Mouse (Mus musculus): ENCODE data around the gene Hps4. TPM values are rescaled to one million over a fixed set of nuclear protein-coding genes. Genes with fewer than 3 reads are reported as not detected.

The Hps4 gene
- polyA plus RNA-seq, 1 experiment = 43.5 TPM

DNA sequence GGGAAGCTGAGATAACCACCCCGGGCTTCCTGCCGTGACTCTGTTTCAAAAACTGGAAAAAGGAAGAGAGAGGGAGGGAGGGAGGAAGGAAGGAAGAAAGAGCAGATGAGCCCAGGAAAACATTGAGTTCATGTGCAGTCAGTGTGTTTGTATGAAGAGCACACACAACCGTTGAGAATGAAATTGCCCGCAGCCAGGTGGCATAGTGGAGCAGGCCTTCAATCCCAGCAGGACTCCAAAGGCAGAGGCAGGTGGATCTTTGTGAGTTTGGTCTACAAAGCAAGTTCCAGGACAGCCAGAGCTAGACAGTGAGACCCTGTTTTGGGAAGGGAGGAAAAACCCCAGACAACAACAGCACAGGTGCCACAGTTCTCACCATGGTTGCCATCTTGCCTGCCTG lies 24.5 kb downstream of the Hps4 start:
- H3K36me3 ChIP-seq (ENCODE audit: control insufficient read depth, insufficient read depth, low read length) = peaks cover 2% of the 10 kb centered on the region; the same call in 1 of the 2 replicates
- H3K27me3 ChIP-seq (replicated peaks; ENCODE audit: control insufficient read depth, insufficient read depth, low read length) = no peaks in the 10 kb centered on the region
- H3K27ac ChIP-seq (ENCODE audit: insufficient read depth, low read depth, low read length) = no peak overlapping the region
- WGBS = 88% methylated on average over 4 of the region's 4 CpGs
- no peaks in the 10 kb centered on the region for H3K4me1 ChIP-seq (ENCODE audit: control insufficient read depth, insufficient read depth, low read length)
- H3K4me3 ChIP-seq (ENCODE audit: insufficient read depth, low read depth, low read length) = no peak overlapping the region
- DNase-seq = no peak
- TF ChIP-seq POLR2A (IDR thresholded peaks at IDR 0.05; ENCODE audit: low read depth, low read length) (no peak), CTCF (conservative IDR thresholded peaks at IDR 0.05; ENCODE audit: insufficient read depth, insufficient read length, low read depth, low read length) (no peak)

DNA sequence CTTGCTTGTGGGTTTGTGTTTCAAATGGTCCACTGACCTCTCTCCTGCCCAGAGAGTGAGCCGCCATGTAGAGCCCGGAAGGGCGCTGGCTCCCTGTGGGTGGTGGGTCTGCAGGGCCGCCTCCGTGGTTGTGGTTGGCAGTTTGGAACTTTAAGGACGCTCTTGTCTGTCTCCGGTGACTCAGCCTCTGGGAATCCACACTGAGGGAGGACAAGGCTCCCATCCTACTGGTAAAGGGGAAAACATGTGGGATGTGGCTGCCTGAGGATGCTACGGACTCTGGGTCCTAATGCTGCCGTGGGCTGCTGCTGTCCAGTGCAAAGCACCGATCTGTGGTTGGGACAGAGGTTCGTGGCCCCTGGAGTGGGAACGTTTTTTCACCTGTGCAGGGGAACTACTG lies 25.0 kb downstream of the Hps4 start:
- H3K27ac ChIP-seq (ENCODE audit: insufficient read depth, low read depth, low read length) = no peak overlapping the region
- H3K4me3 ChIP-seq (ENCODE audit: insufficient read depth, low read depth, low read length) = no peak overlapping the region
- H3K36me3 ChIP-seq (ENCODE audit: control insufficient read depth, insufficient read depth, low read length) = peaks cover 2% of the 10 kb centered on the region; the same call in 1 of the 2 replicates
- DNase-seq = no peak
- no peaks in the 10 kb centered on the region for H3K4me1 ChIP-seq (ENCODE audit: control insufficient read depth, insufficient read depth, low read length)
- 85% methylated on average over 12 of the region's 12 CpGs for WGBS
- no peak for TF ChIP-seq CTCF (conservative IDR thresholded peaks at IDR 0.05; ENCODE audit: insufficient read depth, insufficient read length, low read depth, low read length)
- TF ChIP-seq POLR2A (IDR thresholded peaks at IDR 0.05; ENCODE audit: low read depth, low read length) = no peak
- H3K27me3 ChIP-seq (replicated peaks; ENCODE audit: control insufficient read depth, insufficient read depth, low read length) = no peaks in the 10 kb centered on the region

DNA sequence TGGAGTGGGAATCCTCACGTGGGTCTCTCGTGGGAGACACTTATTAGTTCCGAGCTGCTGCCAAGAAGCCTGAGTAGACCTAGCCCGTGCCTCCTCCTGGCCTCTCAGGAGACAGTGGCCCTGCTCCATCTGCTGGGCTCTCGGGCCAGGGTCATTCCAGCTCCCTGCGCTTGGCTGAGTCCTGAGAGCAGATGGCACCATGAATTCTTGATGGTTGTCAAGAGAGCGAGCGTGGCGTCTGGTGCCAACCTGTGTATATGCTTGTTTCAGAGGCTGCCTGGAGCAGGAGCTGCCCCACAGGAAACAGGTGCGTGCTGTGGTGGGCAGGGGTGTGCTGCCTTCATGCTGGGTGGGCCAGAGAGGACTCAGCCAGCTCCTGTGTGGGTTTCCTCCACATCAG lies 25.8 kb downstream of the Hps4 start:
- WGBS = 93% methylated on average over 10 of the region's 10 CpGs
- H3K4me3 ChIP-seq (ENCODE audit: insufficient read depth, low read depth, low read length) = no peak overlapping the region
- no peaks in the 10 kb centered on the region for H3K4me1 ChIP-seq (ENCODE audit: control insufficient read depth, insufficient read depth, low read length)
- no peak overlapping the region for H3K27ac ChIP-seq (ENCODE audit: insufficient read depth, low read depth, low read length)
- DNase-seq = no peak
- peaks cover 2% of the 10 kb centered on the region; the same call in 1 of the 2 replicates for H3K36me3 ChIP-seq (ENCODE audit: control insufficient read depth, insufficient read depth, low read length)
- TF ChIP-seq CTCF (conservative IDR thresholded peaks at IDR 0.05; ENCODE audit: insufficient read depth, insufficient read length, low read depth, low read length) = no peak
- no peak for TF ChIP-seq POLR2A (IDR thresholded peaks at IDR 0.05; ENCODE audit: low read depth, low read length)
- no peaks in the 10 kb centered on the region for H3K27me3 ChIP-seq (replicated peaks; ENCODE audit: control insufficient read depth, insufficient read depth, low read length)

DNA sequence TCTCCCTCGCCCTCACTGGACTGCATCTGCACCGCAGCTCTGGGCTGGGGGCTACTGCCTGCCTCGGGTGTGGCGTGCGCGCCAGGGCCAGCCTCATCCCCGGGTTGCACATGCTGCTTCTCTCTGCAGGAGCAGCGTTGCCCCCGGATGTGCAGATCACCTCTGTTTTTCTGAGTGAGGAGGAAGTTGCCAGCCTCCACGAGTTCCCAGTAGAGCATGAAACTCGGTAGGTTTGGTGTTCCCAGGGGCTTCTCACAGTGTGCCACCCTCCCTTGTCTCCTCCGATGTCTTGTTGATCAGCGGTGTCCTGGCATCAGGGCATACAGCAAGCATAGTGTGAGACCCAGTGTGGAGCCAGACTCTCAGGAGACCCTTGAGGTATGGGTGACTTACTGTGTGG lies 26.4 kb downstream of the Hps4 start:
- Histone ChIP-seq H3K27ac (ENCODE audit: insufficient read depth, low read depth, low read length) (no peak overlapping the region), H3K4me3 (ENCODE audit: insufficient read depth, low read depth, low read length) (no peak overlapping the region), H3K36me3 (ENCODE audit: control insufficient read depth, insufficient read depth, low read length) (peaks cover 2% of the 10 kb centered on the region; the same call in 1 of the 2 replicates), H3K4me1 (ENCODE audit: control insufficient read depth, insufficient read depth, low read length) (no peaks in the 10 kb centered on the region), H3K27me3 (replicated peaks; ENCODE audit: control insufficient read depth, insufficient read depth, low read length) (no peaks in the 10 kb centered on the region)
- DNase-seq = no peak
- 88% methylated on average over 13 of the region's 13 CpGs for WGBS
- TF ChIP-seq POLR2A (IDR thresholded peaks at IDR 0.05; ENCODE audit: low read depth, low read length) (no peak), CTCF (conservative IDR thresholded peaks at IDR 0.05; ENCODE audit: insufficient read depth, insufficient read length, low read depth, low read length) (no peak)

DNA sequence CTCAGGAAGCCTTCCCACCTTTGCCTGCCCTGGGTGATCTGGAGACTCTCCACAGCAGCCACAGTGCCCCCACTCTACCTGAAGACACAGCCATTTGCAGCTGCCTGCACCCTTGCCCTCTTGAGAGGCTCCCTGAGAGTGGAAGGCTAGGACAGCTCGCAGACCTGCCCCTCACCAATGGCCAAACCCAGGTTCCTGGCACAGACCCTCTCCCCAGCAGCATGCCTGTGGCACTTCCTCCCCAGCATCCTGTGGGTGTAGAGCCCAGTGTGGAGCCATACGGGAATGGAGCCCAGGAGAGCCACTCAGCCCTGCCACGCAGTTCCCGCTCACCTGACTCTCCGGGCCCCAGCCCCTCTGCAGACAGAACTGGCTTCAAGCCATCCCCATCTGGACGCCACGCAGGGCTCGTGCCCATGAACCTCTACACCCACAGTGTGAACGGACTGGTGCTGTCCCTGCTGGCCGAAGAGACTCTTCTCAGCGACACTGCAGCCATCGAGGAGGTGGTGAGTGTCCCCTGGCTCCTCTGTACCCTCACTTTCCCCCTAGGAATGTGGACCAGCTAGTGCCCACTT lies 27.4 kb downstream of the Hps4 start:
- no peaks in the 10 kb centered on the region; the same call in 1 of the 2 replicates for H3K36me3 ChIP-seq (ENCODE audit: control insufficient read depth, insufficient read depth, low read length)
- TF ChIP-seq POLR2A (IDR thresholded peaks at IDR 0.05; ENCODE audit: low read depth, low read length) (no peak), CTCF (conservative IDR thresholded peaks at IDR 0.05; ENCODE audit: insufficient read depth, insufficient read length, low read depth, low read length) (no peak)
- no peaks in the 10 kb centered on the region for H3K4me1 ChIP-seq (ENCODE audit: control insufficient read depth, insufficient read depth, low read length)
- WGBS = 91% methylated on average over 12 of the region's 12 CpGs
- H3K4me3 ChIP-seq (ENCODE audit: insufficient read depth, low read depth, low read length) = no peak overlapping the region
- no peak for DNase-seq
- no peak overlapping the region for H3K27ac ChIP-seq (ENCODE audit: insufficient read depth, low read depth, low read length)
- H3K27me3 ChIP-seq (replicated peaks; ENCODE audit: control insufficient read depth, insufficient read depth, low read length) = no peaks in the 10 kb centered on the region

DNA sequence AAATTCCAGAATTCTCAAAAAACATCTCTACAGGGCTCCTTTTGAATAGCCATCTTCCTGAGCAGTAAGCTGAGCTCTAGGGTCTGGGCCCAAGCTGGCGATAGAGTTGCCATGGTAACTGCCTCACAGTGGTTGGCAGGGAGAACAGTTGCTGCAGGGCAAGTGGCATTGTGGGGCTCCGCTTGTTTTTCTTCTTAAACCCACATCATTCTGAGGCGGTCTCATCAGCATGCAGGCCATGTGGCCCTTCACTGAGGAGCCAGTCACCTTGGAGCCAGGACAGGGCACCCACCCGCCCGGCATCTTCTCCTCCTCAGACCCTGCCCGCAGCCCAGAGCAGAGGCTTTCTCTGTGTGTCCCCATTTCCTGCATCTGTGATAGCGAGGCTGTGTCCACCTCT lies 29.1 kb downstream of the Hps4 start:
- no peak overlapping the region for H3K4me3 ChIP-seq (ENCODE audit: insufficient read depth, low read depth, low read length)
- H3K27ac ChIP-seq (ENCODE audit: insufficient read depth, low read depth, low read length) = no peak overlapping the region
- TF ChIP-seq CTCF (conservative IDR thresholded peaks at IDR 0.05; ENCODE audit: insufficient read depth, insufficient read length, low read depth, low read length) (no peak), POLR2A (IDR thresholded peaks at IDR 0.05; ENCODE audit: low read depth, low read length) (no peak)
- no peaks in the 10 kb centered on the region for H3K4me1 ChIP-seq (ENCODE audit: control insufficient read depth, insufficient read depth, low read length)
- no peaks in the 10 kb centered on the region; the same call in 1 of the 2 replicates for H3K36me3 ChIP-seq (ENCODE audit: control insufficient read depth, insufficient read depth, low read length)
- no peaks in the 10 kb centered on the region for H3K27me3 ChIP-seq (replicated peaks; ENCODE audit: control insufficient read depth, insufficient read depth, low read length)
- WGBS = 84% methylated on average over 7 of the region's 7 CpGs
- no peak for DNase-seq

DNA sequence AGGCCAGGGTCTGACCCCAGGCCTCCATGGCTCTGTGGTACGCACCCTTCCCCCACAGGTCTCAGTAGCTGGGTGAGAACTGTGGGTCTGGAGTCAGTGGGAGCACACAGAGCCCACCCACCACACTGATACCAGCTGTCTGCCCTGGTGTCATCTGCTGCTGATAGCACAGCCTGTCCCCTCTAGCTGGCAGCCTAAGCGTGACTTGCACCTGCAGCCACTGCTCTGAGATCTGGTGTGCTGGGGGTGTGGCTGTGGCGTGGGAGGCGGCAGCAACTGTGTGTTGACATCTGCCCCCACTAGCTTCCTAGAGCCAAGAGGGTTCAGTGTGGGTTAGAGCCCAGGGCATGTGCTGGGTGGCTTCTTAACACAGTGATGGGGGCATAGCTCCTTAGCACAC lies 33.2 kb downstream of the Hps4 start:
- Histone ChIP-seq H3K4me3 (ENCODE audit: insufficient read depth, low read depth, low read length) (no peak overlapping the region), H3K36me3 (ENCODE audit: control insufficient read depth, insufficient read depth, low read length) (no peaks in the 10 kb centered on the region; the same call in 1 of the 2 replicates), H3K27me3 (replicated peaks; ENCODE audit: control insufficient read depth, insufficient read depth, low read length) (no peaks in the 10 kb centered on the region), H3K27ac (ENCODE audit: insufficient read depth, low read depth, low read length) (no peak overlapping the region), H3K4me1 (ENCODE audit: control insufficient read depth, insufficient read depth, low read length) (no peaks in the 10 kb centered on the region)
- TF ChIP-seq POLR2A (IDR thresholded peaks at IDR 0.05; ENCODE audit: low read depth, low read length) = no peak
- no peak for TF ChIP-seq CTCF (conservative IDR thresholded peaks at IDR 0.05; ENCODE audit: insufficient read depth, insufficient read length, low read depth, low read length)
- no peak for DNase-seq
- WGBS = 97% methylated on average over 4 of the region's 4 CpGs

All from kidney, adult 2 months (tissue).